Mouse (Mus musculus) lung, postnatal 0 days (tissue): ENCODE measurements around the gene Fbxl17. TPM values are rescaled to one million over a fixed set of nuclear protein-coding genes. Genes with fewer than 3 reads are reported as not detected.

Experiments used
- ATAC-seq: fragments of 200-750 bp; cut with Nextera tagmentation; 2 replicates; pipeline ENCODE4 v1.8.0; 2017; ENCODE audit warnings: moderate library complexity
- DNase-seq: peaks from one replicate; pipeline ENCODE4 v3.0.0-alpha.2; 2016; ENCODE audit warnings: low spot score
- H3K27ac ChIP-seq: fragments of 300-500 bp; sonication (generic); 2 replicates; pipeline ENCODE4 v1.5.1; 2014; ENCODE audit warnings: antibody characterized with exemption, mild to moderate bottlenecking, low read length, mixed read lengths
- H3K27me3 ChIP-seq: fragments of 300-500 bp; sonication (generic); replicated peaks from 2 replicates; pipeline ENCODE4 v1.6.1; 2014; ENCODE audit warnings: low read length, mixed read lengths; ENCODE audit not compliant: insufficient read depth
- H3K36me3 ChIP-seq: fragments of 300-500 bp; sonication (generic); 2 replicates; pipeline ENCODE4 v1.6.1; 2014; ENCODE audit warnings: low read length, mixed read lengths; ENCODE audit not compliant: insufficient read depth
- H3K4me1 ChIP-seq: fragments of 300-500 bp; sonication (generic); 2 replicates; pipeline ENCODE4 v1.6.1; 2014; ENCODE audit warnings: antibody characterized with exemption, low read depth, low read length, mixed read lengths; ENCODE audit not compliant: insufficient read depth
- H3K4me2 ChIP-seq: fragments of 300-500 bp; sonication (generic); replicated peaks from 2 replicates; pipeline ENCODE4 v1.6.1; 2014; ENCODE audit warnings: low read depth, mild to moderate bottlenecking, low read length, moderate library complexity, mixed read lengths
- H3K4me3 ChIP-seq: fragments of 300-500 bp; sonication (generic); 2 replicates; pipeline ENCODE4 v1.5.1; 2014; ENCODE audit warnings: low read depth, low read length
- H3K9ac ChIP-seq: fragments of 300-500 bp; sonication (generic); replicated peaks from 2 replicates; pipeline ENCODE4 v1.6.1; 2014; ENCODE audit warnings: low read depth, mild to moderate bottlenecking
- H3K9me3 ChIP-seq: fragments of 300-500 bp; sonication (generic); 2 replicates; pipeline ENCODE4 v1.6.1; 2016; ENCODE audit warnings: low read length, mixed read lengths
- CTCF ChIP-seq: IDR thresholded peaks from 2 replicates; pipeline ENCODE4 v1.5.1; 2016; ENCODE audit warnings: antibody characterized with exemption, mild to moderate bottlenecking
- EP300 ChIP-seq: IDR thresholded peaks from 2 replicates; pipeline ENCODE4 v1.6.1; 2016; ENCODE audit warnings: antibody characterized with exemption, mild to moderate bottlenecking, control low read depth
- WGBS: fragments of 180-500 bp; shearing (Covaris S2); extraction: QIAGEN DNeasy Blood & Tissue Kit; methylation state at CpG from one replicate; pipeline ENCODE4 v1.1.7; 2014; 5-methylcytosine and 5-hydroxymethylcytosine counted together
- polyA plus RNA-seq: library from polyadenylated mRNA; unstranded; fragments of >200 nt; fragmentation: Nextera tagmentation; extraction: Ambion mirVana; gene quantifications from 2 replicates; pipeline ENCODE4 v1.2.1, GENCODE M21; 2015

Gene Fbxl17
- polyA plus RNA-seq, 1 experiment from 2014 or later, result 6.9 TPM

DNA sequence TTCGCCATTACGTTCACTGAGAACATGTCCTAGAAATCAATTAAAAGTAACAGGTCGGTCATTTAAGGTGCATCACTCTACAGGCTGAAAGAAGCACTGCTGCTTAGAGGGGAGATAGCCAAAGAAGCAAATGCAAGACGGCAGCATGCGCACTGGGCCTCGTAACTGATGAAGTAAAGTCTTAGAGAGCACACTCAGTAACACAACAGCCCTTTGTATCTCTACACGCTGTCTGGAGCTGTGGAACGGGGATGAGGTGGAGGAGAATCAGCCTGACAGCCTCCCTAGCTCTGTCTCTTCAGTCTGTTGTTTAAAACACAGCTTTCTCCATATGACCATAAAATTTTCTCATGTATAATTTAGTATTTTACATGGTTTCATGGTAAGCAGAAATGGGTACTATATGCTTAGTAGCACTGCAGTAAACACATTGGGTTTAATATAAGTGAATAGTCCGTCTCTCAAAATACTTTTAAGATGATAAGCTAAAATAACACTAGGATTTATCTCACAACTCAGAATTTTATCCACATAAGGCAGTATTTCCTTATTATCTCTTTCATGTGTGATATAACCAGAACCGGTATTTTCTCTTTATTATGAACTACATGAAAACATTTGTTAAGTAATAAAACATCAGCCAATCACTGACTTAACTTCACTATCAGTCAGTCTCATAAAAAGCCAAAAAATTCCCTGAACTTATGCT, 52.7 kb downstream of the Fbxl17 start:
- TF ChIP-seq CTCF (no peak), EP300 (no peak)
- no peak overlapping the region for H3K27ac ChIP-seq
- ATAC-seq (no peak), DNase-seq (no peak)
- H3K36me3 ChIP-seq, result no peaks in the 10 kb centered on the region
- 82% methylated on average over 10 of the region's 10 CpGs for WGBS
- H3K27me3 ChIP-seq, result no peaks in the 10 kb centered on the region
- no peaks in the 10 kb centered on the region for H3K9me3 ChIP-seq
- no peaks in the 10 kb centered on the region for H3K4me1 ChIP-seq
- H3K9ac ChIP-seq, result no peak overlapping the region
- no peak overlapping the region for H3K4me2 ChIP-seq
- no peak overlapping the region for H3K4me3 ChIP-seq

DNA sequence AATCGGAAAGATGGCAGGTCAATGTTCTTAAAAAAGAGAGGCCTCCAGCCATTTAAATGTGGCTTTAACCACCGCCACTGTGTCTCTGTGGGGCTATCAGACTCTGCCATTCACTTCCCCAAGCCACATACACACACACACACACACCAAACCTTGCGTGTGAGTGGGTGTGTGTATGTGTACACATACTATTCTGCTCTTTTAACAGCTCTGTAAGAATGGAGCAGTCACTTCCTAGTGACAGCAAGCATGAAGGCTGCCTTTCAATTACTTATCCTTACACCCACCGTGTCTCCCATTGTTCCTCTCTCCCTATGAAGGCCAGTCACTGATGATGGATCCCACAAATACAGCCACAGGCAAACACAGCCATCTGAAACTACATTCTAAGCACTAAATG, 54.6 kb downstream of the Fbxl17 start:
- 85% methylated on average over 4 of the region's 4 CpGs for whole genome bisulfite sequencing
- H3K27ac ChIP-seq, result no peak overlapping the region

DNA sequence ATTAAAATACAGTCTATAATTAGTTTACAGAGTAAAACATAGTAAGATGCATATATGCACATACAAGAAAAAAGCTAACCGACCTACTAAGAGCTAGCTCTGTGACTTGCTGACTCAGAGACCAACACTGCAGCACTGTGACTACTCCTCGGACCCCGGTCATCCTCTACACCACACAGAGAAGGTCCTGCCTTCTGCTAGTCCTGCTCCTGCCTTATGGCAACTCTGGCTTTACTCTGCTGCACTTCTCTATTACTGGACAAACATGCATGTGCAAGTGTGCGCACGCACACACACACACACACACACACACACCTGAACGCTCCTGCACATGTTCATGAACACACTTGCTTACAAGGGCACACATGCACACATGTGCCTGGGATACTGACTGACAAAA, 62.4 kb downstream of the Fbxl17 start:
- 92% methylated on average over 6 of the region's 6 CpGs for WGBS
- no peaks in the 10 kb centered on the region for H3K27me3 ChIP-seq
- no peaks in the 10 kb centered on the region for H3K4me1 ChIP-seq
- DNase-seq, result no peak
- no peak overlapping the region for H3K9ac ChIP-seq
- H3K4me3 ChIP-seq, result no peak overlapping the region
- H3K4me2 ChIP-seq, result no peak overlapping the region
- H3K9me3 ChIP-seq, result no peaks in the 10 kb centered on the region
- ATAC-seq, result no peak
- no peaks in the 10 kb centered on the region for H3K36me3 ChIP-seq
- TF ChIP-seq CTCF (no peak), EP300 (no peak)
- no peak overlapping the region for H3K27ac ChIP-seq

More for the DNA sequence above, 54.6 kb downstream of the Fbxl17 start:
- Histone ChIP-seq H3K4me2 (no peak overlapping the region), H3K9ac (no peak overlapping the region), H3K4me3 (no peak overlapping the region), H3K4me1 (no peaks in the 10 kb centered on the region), H3K36me3 (no peaks in the 10 kb centered on the region), H3K27me3 (no peaks in the 10 kb centered on the region), H3K9me3 (no peaks in the 10 kb centered on the region)
- no peak for ATAC-seq
- no peak for TF ChIP-seq CTCF
- no peak for TF ChIP-seq EP300
- no peak for DNase-seq

DNA sequence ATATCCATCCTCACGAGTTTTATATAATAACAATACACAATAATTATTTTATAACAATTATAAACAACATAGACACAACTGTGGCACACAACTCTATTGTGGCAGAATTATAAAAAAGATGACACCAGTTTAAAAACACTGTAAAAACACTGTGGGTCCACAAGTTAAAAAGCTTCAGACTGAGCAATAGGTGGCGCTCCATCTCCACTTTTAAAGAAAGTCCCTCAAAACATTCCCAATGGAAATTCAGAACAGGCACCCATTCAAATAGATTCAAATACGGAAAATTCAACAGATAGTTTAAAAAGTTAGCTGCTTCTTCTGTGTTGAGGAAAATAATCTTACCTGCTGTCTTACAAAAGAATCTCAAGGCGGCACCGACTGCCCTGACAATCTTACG, 65.7 kb downstream of the Fbxl17 start:
- ATAC-seq (no peak), DNase-seq (peak; percentile 79)
- H3K9ac ChIP-seq, result no peak overlapping the region
- no peaks in the 10 kb centered on the region for H3K36me3 ChIP-seq
- no peak overlapping the region for H3K4me2 ChIP-seq
- WGBS, result 51% methylated on average over 6 of the region's 6 CpGs
- no peak overlapping the region for H3K4me3 ChIP-seq
- TF ChIP-seq EP300, result no peak
- TF ChIP-seq CTCF, result peak; percentile 69
- no peaks in the 10 kb centered on the region for H3K9me3 ChIP-seq
- H3K27me3 ChIP-seq, result no peaks in the 10 kb centered on the region
- no peaks in the 10 kb centered on the region for H3K4me1 ChIP-seq
- H3K27ac ChIP-seq, result no peak overlapping the region

DNA sequence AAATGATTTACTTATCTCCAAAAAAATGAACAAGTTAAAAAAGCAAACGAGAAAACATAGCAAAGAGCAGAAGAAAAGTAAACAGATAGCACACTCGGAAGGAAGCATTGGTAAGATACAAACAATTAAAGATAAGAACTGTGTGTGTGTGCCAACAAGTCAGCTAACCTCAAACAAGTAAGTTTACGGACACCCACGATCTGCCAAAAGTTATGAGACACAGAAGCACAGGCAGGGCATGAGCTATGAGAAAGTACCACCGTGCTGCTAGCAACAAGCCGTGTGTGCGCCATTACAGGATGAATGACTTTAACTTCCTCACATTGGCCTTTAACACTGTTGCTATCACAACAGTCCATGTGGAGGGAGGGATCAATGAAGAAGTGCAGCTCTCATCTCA, 68.2 kb downstream of the Fbxl17 start:
- Histone ChIP-seq H3K27ac (no peak overlapping the region), H3K4me2 (no peak overlapping the region)
- WGBS, result 12% methylated on average over 7 of the region's 7 CpGs

DNA sequence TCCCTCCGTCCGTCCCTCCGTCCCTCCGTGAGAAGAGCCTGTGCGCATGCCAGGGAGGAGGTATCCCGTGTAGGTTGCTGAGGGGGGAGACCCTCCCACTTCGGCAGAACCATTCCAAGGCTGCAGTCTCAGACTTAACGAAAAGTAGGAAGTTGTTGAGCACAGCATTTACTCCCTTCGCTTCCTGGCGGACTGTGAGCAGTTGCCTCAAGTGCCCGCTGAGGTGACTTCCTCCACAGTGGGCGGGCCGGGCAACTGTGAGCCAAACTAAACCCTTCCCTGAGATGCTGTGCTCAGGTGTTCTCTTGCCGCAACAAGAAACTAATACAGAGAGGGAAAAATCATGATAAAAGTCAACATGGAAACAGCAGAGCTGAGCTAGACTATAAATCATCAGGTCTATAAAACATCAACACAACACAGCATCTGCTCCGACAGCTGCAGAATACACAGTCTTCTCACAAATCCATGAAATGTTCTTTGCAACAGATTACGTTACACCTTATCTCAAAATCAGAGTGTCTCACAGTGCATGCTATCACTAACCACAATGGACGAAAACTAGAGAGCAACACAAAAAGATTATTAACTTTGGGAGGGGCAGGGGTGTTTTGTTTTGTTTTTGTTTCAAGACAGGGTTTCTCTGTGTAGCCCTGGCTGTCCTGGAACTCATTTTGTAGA, 69.3 kb downstream of the Fbxl17 start:
- DNase-seq (peak; percentile 63), ATAC-seq (peak; percentile 46)
- Histone ChIP-seq H3K9ac (no peak overlapping the region), H3K36me3 (no peaks in the 10 kb centered on the region), H3K27me3 (no peaks in the 10 kb centered on the region), H3K27ac (no peak overlapping the region), H3K4me1 (no peaks in the 10 kb centered on the region), H3K4me2 (peak overlapping the region; percentile 45), H3K9me3 (no peaks in the 10 kb centered on the region), H3K4me3 (no peak overlapping the region)
- TF ChIP-seq EP300, result no peak
- TF ChIP-seq CTCF, result no peak
- WGBS, result 41% methylated on average over 17 of the region's 17 CpGs

More for the DNA sequence above, 68.2 kb downstream of the Fbxl17 start:
- H3K9me3 ChIP-seq, result no peaks in the 10 kb centered on the region
- no peak overlapping the region for H3K9ac ChIP-seq
- no peak for TF ChIP-seq EP300
- TF ChIP-seq CTCF, result no peak
- H3K27me3 ChIP-seq, result no peaks in the 10 kb centered on the region
- no peak overlapping the region for H3K4me3 ChIP-seq
- DNase-seq (peak; percentile 11), ATAC-seq (no peak)
- no peaks in the 10 kb centered on the region for H3K36me3 ChIP-seq
- no peaks in the 10 kb centered on the region for H3K4me1 ChIP-seq
